Mouse (Mus musculus): Measurements from ENCODE around the gene Cklf. TPM values are rescaled to one million over a fixed set of nuclear protein-coding genes. Genes with fewer than 3 reads are reported as not detected.

Cklf gene
- polyA plus RNA-seq (2012; ENCODE audit: low replicate concordance) = 2.6 and 4.6 TPM in 2 replicates

GRCm38 (mm10) chr8:104250439-104251367 is at the start of gene Cklf:
Gene Cklf, plus strand, starts transcription at chr8:104250861.

DNA sequence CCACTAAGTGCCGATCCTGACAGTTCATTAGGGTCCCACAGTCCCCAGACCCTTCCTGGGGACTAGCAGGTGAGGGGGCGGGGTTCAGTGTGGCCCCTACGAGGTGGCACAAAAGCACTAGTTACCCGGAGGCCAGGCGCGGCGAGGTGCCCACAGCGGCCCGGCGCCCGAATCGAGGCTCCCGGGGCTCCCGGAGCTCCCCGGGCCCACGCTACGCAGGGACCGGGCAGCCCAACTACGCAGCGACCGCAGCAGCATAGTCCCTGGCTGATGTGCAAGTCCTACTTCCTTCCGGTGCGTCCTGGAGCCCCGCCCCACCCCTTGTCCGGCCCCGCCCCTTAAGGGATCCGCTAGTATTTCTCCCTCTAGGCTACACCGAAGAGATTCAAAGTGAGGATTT is 2.4 kb upstream of the Cklf start, which contains the start of gene Tk2:
Gene Tk2 (minus strand): TSS at position 283 of the 400 bp plus-strand sequence.

GRCm38 (mm10) chr8:104293081-104293480 is 42.4 kb downstream of the Cklf start, which contains the start of gene Cmtm2a:
Gene Cmtm2a, minus strand, starts transcription at chr8:104293181.

DNA sequence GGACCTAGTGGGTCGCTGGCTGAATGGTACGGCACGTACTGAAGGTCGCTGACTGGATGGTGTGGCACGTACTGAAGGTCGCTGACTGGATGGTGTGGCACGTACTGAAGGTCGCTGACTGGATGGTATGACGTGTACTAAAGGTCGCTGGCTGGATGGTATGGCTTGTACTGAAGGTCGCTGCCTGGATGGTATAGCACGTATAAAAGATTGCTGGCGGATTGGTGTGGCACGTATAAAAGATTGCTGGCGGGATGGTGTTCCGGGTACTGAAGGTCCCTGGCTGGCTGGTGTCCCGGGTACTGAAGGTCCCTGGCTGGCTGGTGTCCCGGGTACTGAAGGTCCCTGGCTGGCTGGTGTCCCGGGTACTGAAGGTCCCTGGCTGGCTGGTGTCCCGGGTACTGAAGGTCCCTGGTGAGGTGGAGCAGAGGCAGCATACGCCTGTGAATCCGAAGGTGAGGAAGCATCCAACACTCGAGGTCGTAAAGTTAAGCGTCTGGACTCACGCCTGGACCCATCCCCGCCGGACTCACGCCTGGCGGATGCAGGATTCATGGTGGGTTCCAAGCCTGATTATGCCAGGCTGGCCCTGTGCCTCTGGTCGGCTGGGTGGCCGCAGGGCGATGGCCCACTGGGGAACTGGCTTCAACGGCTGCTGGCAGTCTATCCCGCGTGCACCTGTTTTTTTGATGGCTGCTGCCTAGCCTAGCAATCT is 58.9 kb downstream of the Cklf start, which contains the start of the genes Gm45711 and Cmtm1:
Gene Gm45711 (minus strand): TSS at position 641 of the 715 bp plus-strand sequence.
Gene Cmtm1 (minus strand): TSS at position 705 of the 715 bp plus-strand sequence.

Other genes starting within 250 kb of the Cklf start
- 1.9 and 9.4 TPM in 2 replicates for gene Cdh5, start 149.2 kb upstream of the Cklf start, polyA plus RNA-seq (2012; ENCODE audit: low replicate concordance)
- 0.44 TPM in 1 of 2 replicates, not detected in the other for gene Bean1, start 80.4 kb upstream of the Cklf start, polyA plus RNA-seq (2012; ENCODE audit: low replicate concordance)
- 16.7 and 27.9 TPM in 2 replicates for gene Tk2, start 2.3 kb upstream of the Cklf start, polyA plus RNA-seq (2012; ENCODE audit: low replicate concordance)
- gene Cmtm2a, start 42.3 kb downstream of the Cklf start, polyA plus RNA-seq (2012; ENCODE audit: low replicate concordance) = not detected in 2 replicates
- gene Gm45711, start 59.2 kb downstream of the Cklf start, polyA plus RNA-seq (2012; ENCODE audit: low replicate concordance) = not detected in 2 replicates
- gene Cmtm1, start 59.3 kb downstream of the Cklf start, polyA plus RNA-seq (2012; ENCODE audit: low replicate concordance) = not detected in 2 replicates
- gene Gm11020, start 70.7 kb downstream of the Cklf start, polyA plus RNA-seq (2012; ENCODE audit: low replicate concordance) = not detected in 2 replicates
- gene Cmtm2b, start 71.4 kb downstream of the Cklf start, polyA plus RNA-seq (2012; ENCODE audit: low replicate concordance) = not detected in 2 replicates
- gene Cmtm3, start 88.5 kb downstream of the Cklf start, polyA plus RNA-seq (2012; ENCODE audit: low replicate concordance) = 16.1 and 29.9 TPM in 2 replicates
- gene Cmtm4, start 144.9 kb downstream of the Cklf start, polyA plus RNA-seq (2012; ENCODE audit: low replicate concordance) = 1.3 and 1.4 TPM in 2 replicates
- 18.9 and 20.9 TPM in 2 replicates for gene Dync1li2, start 192.2 kb downstream of the Cklf start, polyA plus RNA-seq (2012; ENCODE audit: low replicate concordance)